Mouse (Mus musculus) retina, postnatal 1 day (tissue): Measurements from ENCODE around the gene Cds1.
"Not testable (repeated sequence)": the region's sequence is repeated elsewhere in the genome, so short reads cannot be mapped to it uniquely, and the experiment has no call there.

Experiments
- DNase-seq: peaks from one replicate; pipeline ENCODE4 v3.0.0-alpha.2; 2012

Cds1 gene

GRCm38 (mm10) chr5:101832042-101832441 is 67.1 kb downstream of the Cds1 start:
- DNase-seq: no peak

- DNase-seq: no peak
These were observed 68.1 kb downstream of the Cds1 start for GRCm38 (mm10) chr5:101832991-101833390.

GRCm38 (mm10) chr5:101833875-101834274 is 68.9 kb downstream of the Cds1 start:
- no peak for DNase-seq

GRCm38 (mm10) chr5:101836221-101836620 is 71.3 kb downstream of the Cds1 start:
- DNase-seq: no peak

GRCm38 (mm10) chr5:101837605-101838004 is 72.7 kb downstream of the Cds1 start:
- DNase-seq: not testable (repeated sequence)

- no peak for DNase-seq
These were observed 75.5 kb downstream of the Cds1 start for GRCm38 (mm10) chr5:101840476-101840875.

GRCm38 (mm10) chr5:101845011-101845410 is 80.1 kb downstream of the Cds1 start:
- DNase-seq: no peak

- no peak for DNase-seq
These were observed 81.0 kb downstream of the Cds1 start for GRCm38 (mm10) chr5:101845930-101846329.

- DNase-seq: no peak
These were observed 82.4 kb downstream of the Cds1 start for GRCm38 (mm10) chr5:101847323-101847722.

- DNase-seq: no peak
These were observed 82.8 kb downstream of the Cds1 start for GRCm38 (mm10) chr5:101847762-101848161.

GRCm38 (mm10) chr5:101851133-101851532 is 86.2 kb downstream of the Cds1 start:
- no peak for DNase-seq

- DNase-seq: no peak
These were observed 87.3 kb downstream of the Cds1 start for GRCm38 (mm10) chr5:101852116-101852680.

GRCm38 (mm10) chr5:101854100-101854499 is 89.2 kb downstream of the Cds1 start:
- DNase-seq: no peak

- DNase-seq: no peak
These were observed 89.7 kb downstream of the Cds1 start for GRCm38 (mm10) chr5:101854667-101855066.

GRCm38 (mm10) chr5:101855475-101855874 is 90.5 kb downstream of the Cds1 start:
- no peak for DNase-seq

- no peak for DNase-seq
These were observed 94.0 kb downstream of the Cds1 start for GRCm38 (mm10) chr5:101858891-101859436.

- peak; percentile 27 for DNase-seq
These were observed 97.0 kb downstream of the Cds1 start for GRCm38 (mm10) chr5:101861786-101862571.

- DNase-seq: no peak
These were observed 97.7 kb downstream of the Cds1 start for GRCm38 (mm10) chr5:101862651-101863050.

GRCm38 (mm10) chr5:101863946-101864345 is 99.0 kb downstream of the Cds1 start:
- DNase-seq: no peak

- DNase-seq: no peak
These were observed 101.8 kb downstream of the Cds1 start for GRCm38 (mm10) chr5:101866722-101867121.
